Mouse (Mus musculus) erythroblast, embryonic 14.5 days (primary cell): ENCODE data around the gene Rad50.

Experiments used
- GATA1 ChIP-seq: IDR thresholded peaks from 2 replicates; pipeline ENCODE4 v1.6.1; 2012; ENCODE audit warnings: low read length, inconsistent platforms, mixed read lengths
- TAL1 ChIP-seq: IDR thresholded peaks from 3 replicates; pipeline ENCODE4 v1.6.1; 2012; ENCODE audit warnings: low read length, inconsistent platforms, mixed read lengths

DNA sequence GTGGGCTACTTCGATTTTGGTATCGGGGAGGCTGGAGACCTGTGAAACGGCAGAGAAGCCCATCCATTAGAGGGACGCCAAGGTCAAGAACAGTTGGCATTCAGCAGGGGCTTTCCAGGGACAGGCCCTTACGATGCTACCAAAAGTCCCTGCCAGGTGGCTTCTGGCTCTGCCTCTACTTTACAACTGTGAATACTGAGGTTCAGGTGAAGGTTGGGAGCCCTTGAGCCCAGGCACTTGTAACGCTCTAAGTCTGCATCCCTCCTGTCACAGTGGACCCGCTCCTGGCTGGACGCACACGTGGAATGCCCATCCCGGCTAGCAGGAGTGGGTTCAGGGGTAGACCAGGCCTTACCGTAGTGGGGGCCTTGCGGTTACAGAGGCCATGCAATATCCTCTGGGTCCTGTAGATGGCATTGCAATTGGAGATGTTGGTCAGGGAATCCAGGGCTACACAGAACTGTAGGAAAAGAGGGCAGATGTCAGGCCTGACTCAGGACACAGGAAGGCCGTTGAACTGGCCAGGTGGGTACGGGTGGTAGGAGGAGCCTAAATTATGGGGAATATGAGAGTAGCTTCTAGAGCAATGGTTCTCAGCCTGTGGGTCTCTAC lies 74.9 kb downstream of the Rad50 start:
- TF ChIP-seq GATA1 (no peak), TAL1 (no peak)
